17 mouse cellular contexts compared by ENCODE assay signal in genomic region chr10:3993365-3994102, GRCm38 (mm10). TPM values are rescaled to one million over a fixed set of nuclear protein-coding genes. Genes with fewer than 3 reads are reported as not detected.
DNase-seq lines count a peak whose midpoint lies in the region; ATAC-seq and TF ChIP-seq lines count a peak whose summit lies in the region.
"Had no signal": no experiment of that assay in that cellular context is flagged by ENCODE, and none has a peak within 500 bp of the region (broad histone marks: within the 10 kb centered on the region; RNA-seq: fewer than 3 reads in every experiment).

No protein-coding gene starts in this region.

- peak; percentile 56 to 70 for TF ChIP-seq EP300 in MEL (IDR thresholded peaks at IDR 0.05; ENCODE audit: low read depth in 1 of 2, low read length in 2 of 2)
- no peak for TF ChIP-seq EP300 in lung, postnatal 0 days (IDR thresholded peaks at IDR 0.05)

- no peak overlapping the region for H3K9ac ChIP-seq in MEL (ENCODE audit: control insufficient read depth, low read depth, low read length, poor library complexity, severe bottlenecking)
- H3K9ac ChIP-seq in liver, embryonic 15.5 days: peak overlapping the region; percentile 51
- H3K9ac ChIP-seq in lung, postnatal 0 days (replicated peaks; ENCODE audit: low read depth): no peak overlapping the region
- no peak overlapping the region for H3K9ac ChIP-seq in neural tube, embryonic 15.5 days (replicated peaks)

- H3K27me3 ChIP-seq in MEL (ENCODE audit: control insufficient read depth in 1 of 2, insufficient read depth in 2 of 2, low read length in 2 of 2): no peaks in the 10 kb centered on the region
- no peaks in the 10 kb centered on the region for H3K27me3 ChIP-seq in liver, embryonic 15.5 days
- no peaks in the 10 kb centered on the region for H3K27me3 ChIP-seq in lung, postnatal 0 days (replicated peaks; ENCODE audit: insufficient read depth, low read length)
- no peaks in the 10 kb centered on the region for H3K27me3 ChIP-seq in neural tube, embryonic 15.5 days (replicated peaks)

- no peak for TF ChIP-seq CTCF in MEL (IDR thresholded peaks at IDR 0.05 in 2 of 3, conservative IDR thresholded peaks at IDR 0.05 in 1 of 3; ENCODE audit: control insufficient read depth in 1 of 3, insufficient read depth in 1 of 3, low read depth in 2 of 3, low read length in 3 of 3, poor library complexity in 1 of 3, severe bottlenecking in 1 of 3)
- TF ChIP-seq CTCF in lung, postnatal 0 days (IDR thresholded peaks at IDR 0.05): no peak

- peaks cover 0 to 22% of the 10 kb centered on the region in 2 experiments; a peak in 3 of 4 replicates for H3K36me3 ChIP-seq in MEL (ENCODE audit: control insufficient read depth in 1 of 2, insufficient read depth in 2 of 2, low read length in 2 of 2)
- peaks cover 72% of the 10 kb centered on the region for H3K36me3 ChIP-seq in liver, embryonic 15.5 days (replicated peaks)
- H3K36me3 ChIP-seq in lung, postnatal 0 days (ENCODE audit: insufficient read depth, low read length): no peaks in the 10 kb centered on the region
- H3K36me3 ChIP-seq in neural tube, embryonic 15.5 days: peaks cover 19% of the 10 kb centered on the region

- TF ChIP-seq RAD21 in MEL (IDR thresholded peaks at IDR 0.05; ENCODE audit: low read depth, low read length): no peak

- TF ChIP-seq POLR2A in MEL (IDR thresholded peaks at IDR 0.05; ENCODE audit: control insufficient read depth in 1 of 2, insufficient read depth in 1 of 2, low read depth in 1 of 2, low read length in 2 of 2, poor library complexity in 1 of 2): no peak

- H3K9me3 ChIP-seq in MEL (replicated peaks; ENCODE audit: insufficient read depth, low read length): no peaks in the 10 kb centered on the region
- no peaks in the 10 kb centered on the region for H3K9me3 ChIP-seq in liver, embryonic 15.5 days (replicated peaks)
- H3K9me3 ChIP-seq in lung, postnatal 0 days (ENCODE audit: low read length): no peaks in the 10 kb centered on the region
- no peaks in the 10 kb centered on the region for H3K9me3 ChIP-seq in neural tube, embryonic 15.5 days (replicated peaks)

- peak overlapping the region; percentile 64 for H3K4me2 ChIP-seq in liver, embryonic 15.5 days
- H3K4me2 ChIP-seq in lung, postnatal 0 days (replicated peaks; ENCODE audit: low read depth, low read length): no peak overlapping the region
- no peak overlapping the region for H3K4me2 ChIP-seq in neural tube, embryonic 15.5 days

- H3K27ac ChIP-seq in MEL (ENCODE audit: control insufficient read depth, low read depth, low read length): no peak overlapping the region
- H3K27ac ChIP-seq in liver, embryonic 15.5 days (replicated peaks): peak overlapping the region; percentile 95
- no peak overlapping the region for H3K27ac ChIP-seq in lung, postnatal 0 days (ENCODE audit: low read length)
- H3K27ac ChIP-seq in neural tube, embryonic 15.5 days (replicated peaks): no peak overlapping the region
- H3K27ac ChIP-seq: gastrocnemius, adult 2 months had no signal

- DNase-seq in MEL (ENCODE audit: low read depth, low spot score) (peak; percentile 48), MEL-GATA-1-ER (ENCODE audit: extremely low read depth, low read depth) (peak; percentile 25)
- DNase-seq in lung, postnatal 0 days (ENCODE audit: low spot score): no peak
- no peak for DNase-seq in lung, adult 18-20 months
- DNase-seq: adrenal gland, adult 8-10 months; cerebellum, adult 9-11 months; gastrocnemius, adult 2 months; heart, postnatal 4 days; layer of hippocampus, postnatal 36 days; lung, postnatal 4 days; midbrain, embryonic 14.5 days; thymus, postnatal 4 days had no signal

- WGBS in liver, embryonic 15.5 days (ENCODE audit: insufficient replicate concordance): 31% methylated on average over 8 of the region's 8 CpGs
- WGBS in lung, postnatal 0 days: 85% methylated on average over 8 of the region's 8 CpGs
- WGBS in neural tube, embryonic 15.5 days: 95% methylated on average over 8 of the region's 8 CpGs

- peak; percentile 88 for ATAC-seq in erythroid progenitor cell, adult 5-6 weeks (replicated peaks; ENCODE audit: low FRiP score, poor library complexity, severe bottlenecking)
- peak; percentile 98 for ATAC-seq in liver, embryonic 15.5 days (ENCODE audit: insufficient read depth)
- ATAC-seq in lung, postnatal 0 days: no peak
- no peak for ATAC-seq in neural tube, embryonic 15.5 days (ENCODE audit: low FRiP score)
- ATAC-seq: forebrain, embryonic 16.5 days had no signal

- H3K4me3 ChIP-seq in MEL (ENCODE audit: control insufficient read depth in 1 of 2, insufficient read depth in 1 of 2, low read depth in 2 of 2, low read length in 2 of 2): no peak overlapping the region
- H3K4me3 ChIP-seq in liver, embryonic 15.5 days (replicated peaks): peak overlapping the region; percentile 17; the same call in 1 of the 2 replicates
- H3K4me3 ChIP-seq in lung, postnatal 0 days (ENCODE audit: low read depth, low read length): no peak overlapping the region
- H3K4me3 ChIP-seq in neural tube, embryonic 15.5 days (replicated peaks): no peak overlapping the region
- H3K4me3 ChIP-seq: gastrocnemius, adult 2 months; myocyte had no signal

- no peaks in the 10 kb centered on the region for H3K79me2 ChIP-seq in MEL (ENCODE audit: control insufficient read depth, insufficient read depth, low read length, poor library complexity)

- peaks cover 2 to 6% of the 10 kb centered on the region in 2 experiments; a peak in 2 of 4 replicates for H3K4me1 ChIP-seq in MEL (ENCODE audit: control insufficient read depth in 1 of 2, insufficient read depth in 2 of 2, low read length in 2 of 2)
- peaks cover 51% of the 10 kb centered on the region for H3K4me1 ChIP-seq in liver, embryonic 15.5 days (replicated peaks)
- H3K4me1 ChIP-seq in lung, postnatal 0 days (ENCODE audit: insufficient read depth, low read depth, low read length): no peaks in the 10 kb centered on the region
- no peaks in the 10 kb centered on the region for H3K4me1 ChIP-seq in neural tube, embryonic 15.5 days

TF ChIP-seq in MEL, 35 proteins besides CTCF, POLR2A, EP300 and RAD21 (continues in another document):
- TF ChIP-seq ZNF384 (IDR thresholded peaks at IDR 0.05; ENCODE audit: low read depth, low read length) (no peak), MXI1 (IDR thresholded peaks at IDR 0.05; ENCODE audit: low read depth, low read length) (peak; percentile 40; the same call in 1 of the 2 replicates), TAL1 (IDR thresholded peaks at IDR 0.05; ENCODE audit: low read length) (peak; percentile 65), ZC3H11A (IDR thresholded peaks at IDR 0.05; ENCODE audit: low read depth, low read length) (no peak), ZKSCAN1 (IDR thresholded peaks at IDR 0.05; ENCODE audit: low read depth, low read length) (no peak), CHD2 (IDR thresholded peaks at IDR 0.05; ENCODE audit: low read length) (no peak), JUND (IDR thresholded peaks at IDR 0.05; ENCODE audit: low read depth, low read length) (no peak), NRF1 (IDR thresholded peaks at IDR 0.05; ENCODE audit: insufficient read depth, low read depth, low read length, poor library complexity, severe bottlenecking) (no peak), USF2 (IDR thresholded peaks at IDR 0.05; ENCODE audit: borderline replicate concordance in 1 of 2, insufficient read depth in 1 of 2, low read depth in 1 of 2, low read length in 2 of 2) (no peak), MYC (IDR thresholded peaks at IDR 0.05; ENCODE audit: low read depth, low read length) (no peak), KAT2A (conservative IDR thresholded peaks at IDR 0.05; ENCODE audit: low read depth, low read length) (no peak), NELFE (IDR thresholded peaks at IDR 0.05; ENCODE audit: low read depth, low read length) (no peak), SIN3A (IDR thresholded peaks at IDR 0.05; ENCODE audit: low read length) (peak; percentile 36; the same call in 1 of the 2 replicates), GABPA (IDR thresholded peaks at IDR 0.05; ENCODE audit: low read depth, low read length) (no peak), ELF1 (IDR thresholded peaks at IDR 0.05; ENCODE audit: low read depth, low read length) (no peak), HCFC1 (IDR thresholded peaks at IDR 0.05; ENCODE audit: low read depth, low read length) (no peak), POLR2AphosphoS5 (IDR thresholded peaks at IDR 0.05; ENCODE audit: borderline replicate concordance, low read depth, low read length) (no peak), CHD1 (IDR thresholded peaks at IDR 0.05; ENCODE audit: low read depth, low read length) (no peak), ZMIZ1 (IDR thresholded peaks at IDR 0.05; ENCODE audit: low read depth, low read length) (no peak), MAFK (IDR thresholded peaks at IDR 0.05; ENCODE audit: borderline replicate concordance, low read depth, low read length) (no peak), BHLHE40 (IDR thresholded peaks at IDR 0.05; ENCODE audit: borderline replicate concordance, low read depth, low read length) (no peak), MEF2A (IDR thresholded peaks at IDR 0.05; ENCODE audit: extremely low read depth, insufficient replicate concordance, low read depth, low read length, poor library complexity, severe bottlenecking) (no peak), E2F4 (IDR thresholded peaks at IDR 0.05; ENCODE audit: borderline replicate concordance, low read depth, low read length) (no peak), POLR2AphosphoS2 (IDR thresholded peaks at IDR 0.05; ENCODE audit: low read length) (no peak), MAX (IDR thresholded peaks at IDR 0.05; ENCODE audit: low read length) (no peak), TBP (IDR thresholded peaks at IDR 0.05; ENCODE audit: low read depth, low read length) (no peak), MAZ (IDR thresholded peaks at IDR 0.05; ENCODE audit: low read depth, low read length) (no peak), RCOR1 (IDR thresholded peaks at IDR 0.05; ENCODE audit: low read depth, low read length) (no peak), UBTF (IDR thresholded peaks at IDR 0.05; ENCODE audit: borderline replicate concordance, insufficient read depth, low read depth, low read length) (no peak), ETS1 (IDR thresholded peaks at IDR 0.05; ENCODE audit: low read depth, low read length) (peak; percentile 66)

RNA-seq across cellular contexts. Expression of gene Mthfd1l, which starts 20.6 kb away (rescaled TPM):
- total RNA-seq in MEL (2012; rRNA removed): 43.1 and 58.6 TPM in 2 replicates
- 1,000 to 10,000 TPM in 1 of 2 experiments, 10 to 100 TPM in 1; 83.0 to 1,097 TPM for polyA plus RNA-seq in MEL (2012; ENCODE audit: insufficient read depth in 1 of 2, insufficient read length in 2 of 2, low read depth in 1 of 2, low replicate concordance in 2 of 2, missing spikeins in 1 of 2)
- total RNA-seq in erythroid progenitor cell, adult 5-6 weeks (2015; ENCODE audit: low replicate concordance): 9.6 and 14.8 TPM in 2 replicates
- 40.4 and 55.7 TPM in 2 replicates for total RNA-seq in erythroid progenitor cell, adult 5-6 weeks (2017; ENCODE audit: low replicate concordance)
- polyA plus RNA-seq in liver, embryonic 15.5 days (2015; fragmentation: Nextera tagmentation; extraction: Ambion mirVana): 18.9 and 20.1 TPM in 2 replicates
- 3.0 and 3.7 TPM in 2 replicates for polyA plus RNA-seq in lung, postnatal 0 days (2015; fragmentation: Nextera tagmentation; extraction: Ambion mirVana)
- polyA plus RNA-seq in neural tube, embryonic 15.5 days (2015; fragmentation: Nextera tagmentation; extraction: Ambion mirVana): 6.7 and 9.9 TPM in 2 replicates

Comparison
In these comparisons a context has a peak if more than half of its experiments do, and no peak if none do; other contexts are left out.
1. DNase-seq: peak in MEL (single experiment) and MEL-GATA-1-ER (single experiment); none in lung, postnatal 0 days (single experiment) and lung, adult 18-20 months (0 of 2).
2. ATAC-seq: peak in erythroid progenitor cell, adult 5-6 weeks (single experiment) and liver, embryonic 15.5 days (single experiment); none in lung, postnatal 0 days (single experiment) and neural tube, embryonic 15.5 days (single experiment).